Mouse (Mus musculus) kidney, adult 18-20 months (tissue): Measurements from ENCODE around the gene Gm5155.
"Not testable (repeated sequence)": the region's sequence is repeated elsewhere in the genome, so short reads cannot be mapped to it uniquely, and the experiment has no call there.

Experiments
- DNase-seq: peaks from one replicate; pipeline ENCODE4 v3.0.0; 2021

Gm5155 gene

GRCm38 (mm10) chr7:17871467-17871866 is at the start of gene Gm5155:
Gm5155 (plus strand) TSS chr7:17871767.
- DNase-seq: no peak

GRCm38 (mm10) chr7:17870776-17871175 is 791 bp upstream of the Gm5155 start:
- no peak for DNase-seq

- DNase-seq: not testable (repeated sequence)
These were observed 23.8 kb downstream of the Gm5155 start for GRCm38 (mm10) chr7:17895341-17895740.

- no peak for DNase-seq
These were observed 31.8 kb downstream of the Gm5155 start for GRCm38 (mm10) chr7:17903146-17903915.
